Mouse (Mus musculus) CD8-positive naive resting alpha-beta T cell, adult 2 months (primary cell): ENCODE results near the gene Lrrtm4.

Source experiments
- DNase-seq, 2 experiments: peaks; one replicate each; pipeline ENCODE4 v3.0.0; 2022; ENCODE audit warnings: low read depth in 2 of 2, low spot score in 2 of 2

Gene Lrrtm4

DNA sequence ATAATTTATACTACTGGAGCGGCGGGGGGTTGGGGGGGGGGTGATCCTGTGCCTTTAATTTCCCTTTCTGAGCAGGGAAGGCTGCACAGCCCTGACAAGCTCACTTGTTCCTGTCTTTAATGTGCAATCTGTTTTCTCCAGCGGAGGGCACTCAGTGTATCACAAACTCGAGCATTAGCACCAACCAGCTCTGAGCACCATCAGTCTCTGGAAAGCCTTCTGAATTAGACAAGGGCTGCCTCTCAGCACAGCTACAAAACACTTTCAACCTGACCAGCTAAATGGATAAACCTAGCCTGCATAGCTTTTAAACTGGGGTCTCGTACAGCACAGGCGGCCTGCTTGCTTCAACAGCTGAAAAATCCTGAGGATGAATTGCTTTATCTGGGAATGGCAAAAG lies at the start of gene Lrrtm4:
Gene Lrrtm4, plus strand, starts transcription at position 113 of the 400 bp plus-strand sequence.
- DNase-seq: no peak

DNA sequence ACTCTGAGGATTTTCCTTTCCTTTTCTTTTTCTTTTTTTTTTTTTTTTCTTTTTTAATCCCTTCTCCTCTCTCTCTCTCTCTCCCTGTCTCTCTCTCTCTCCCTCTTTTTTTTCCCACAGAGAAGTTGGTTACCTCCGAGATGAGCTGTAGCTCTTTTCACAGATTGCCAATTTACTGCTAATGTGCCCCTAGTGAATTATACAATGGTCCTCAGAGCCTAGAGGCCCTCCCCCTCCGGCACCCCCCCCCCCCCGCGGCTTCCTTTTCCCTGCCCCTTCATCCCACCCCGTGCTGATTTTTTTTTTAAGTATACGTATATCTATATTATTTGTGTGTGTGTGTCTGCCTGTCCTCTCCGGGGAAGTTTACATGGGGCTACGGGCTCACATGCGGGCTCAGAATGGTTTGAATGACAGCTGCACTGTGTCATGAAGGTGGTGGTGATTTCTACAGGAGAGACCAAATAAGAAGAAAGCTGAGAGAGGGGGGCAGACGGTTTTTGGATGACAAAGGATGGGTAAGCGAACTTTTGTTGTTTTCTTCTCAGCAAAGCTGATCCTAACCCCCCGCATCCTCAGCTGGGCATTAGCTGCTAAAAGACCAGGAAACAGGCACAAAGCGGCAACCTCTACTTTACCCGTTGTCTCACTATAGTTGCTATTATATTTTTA lies 648 bp downstream of the Lrrtm4 start:
- no peak for DNase-seq

GRCm38 (mm10) chr6:80019861-80020230 lies 1.2 kb downstream of the Lrrtm4 start:
- DNase-seq: no peak

DNA sequence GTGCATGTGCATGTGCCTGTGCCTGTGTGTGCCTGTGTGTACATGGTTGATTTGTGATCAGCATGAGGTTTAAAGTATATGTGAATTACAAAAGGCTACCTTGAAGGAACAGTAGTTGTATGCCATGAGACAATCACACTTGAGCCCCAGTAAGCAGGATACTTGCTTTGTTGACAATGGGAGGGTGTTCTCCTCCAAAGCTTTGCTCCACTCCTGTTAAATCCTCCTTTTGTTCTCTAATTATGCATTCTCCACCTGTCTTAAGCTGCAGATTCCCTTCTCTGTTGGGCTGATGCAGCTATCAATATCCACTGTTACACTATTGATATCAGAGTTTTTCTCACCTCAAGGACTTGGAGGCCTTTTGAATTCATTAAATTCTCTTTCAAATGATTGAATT lies 38.2 kb downstream of the Lrrtm4 start:
- DNase-seq: no peak

DNA sequence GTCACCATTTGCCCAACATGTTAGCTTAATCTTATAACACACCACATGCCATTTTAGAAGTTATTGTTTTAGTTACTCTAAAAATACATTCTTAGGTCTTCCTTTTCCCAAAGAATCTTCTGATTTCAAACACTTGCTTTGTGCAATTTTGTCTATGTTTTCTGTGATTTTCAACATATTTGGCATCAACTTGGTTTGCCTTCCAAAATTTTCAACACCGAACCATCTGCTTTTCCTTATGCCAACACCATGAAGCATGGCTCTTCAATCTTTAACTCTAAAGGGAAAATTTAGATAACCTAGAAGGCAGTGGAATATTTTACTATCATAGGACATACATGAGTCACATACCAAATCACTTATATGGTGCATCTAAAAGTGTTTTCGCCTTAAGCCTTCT lies 59.3 kb downstream of the Lrrtm4 start:
- DNase-seq: no peak

DNA sequence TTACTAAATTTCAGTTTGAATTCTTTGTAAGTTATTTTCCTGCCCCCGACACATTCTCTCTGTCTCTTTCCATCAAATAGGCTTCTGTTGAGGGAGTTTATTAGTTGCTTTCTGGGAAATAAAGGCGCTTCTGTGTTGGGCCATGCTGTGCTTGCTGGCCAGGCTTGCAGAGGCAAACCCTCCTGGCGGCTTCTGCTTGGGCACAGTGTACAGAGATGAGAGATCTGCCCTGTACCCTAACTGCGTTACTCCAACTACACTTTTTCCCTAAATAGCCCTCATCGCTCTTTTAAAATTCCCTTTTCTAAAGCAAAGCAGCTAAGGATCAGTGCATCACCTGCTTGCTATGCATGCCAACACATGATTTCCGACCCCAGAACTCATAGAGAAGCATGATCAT lies 60.6 kb downstream of the Lrrtm4 start:
- no peak for DNase-seq

DNA sequence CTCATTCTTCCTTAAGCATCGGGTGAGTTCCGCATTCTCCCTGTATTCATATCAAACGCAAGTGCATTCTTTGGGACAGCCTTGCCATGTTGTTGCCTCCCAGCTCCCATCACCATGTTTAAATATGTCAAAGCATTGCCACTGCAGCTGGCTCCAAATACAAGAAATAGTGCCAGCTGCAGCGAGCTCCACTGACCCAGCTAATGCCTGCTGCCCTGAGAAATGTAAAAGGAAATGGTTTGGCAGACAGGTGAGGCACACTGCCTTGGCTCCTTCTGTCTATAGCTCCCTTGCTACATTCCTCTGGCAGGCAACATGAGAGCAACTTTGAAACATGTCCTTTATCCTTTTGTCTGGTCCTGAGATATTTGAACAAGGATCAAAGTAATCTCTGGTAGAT lies 76.2 kb downstream of the Lrrtm4 start:
- no peak for DNase-seq

DNA sequence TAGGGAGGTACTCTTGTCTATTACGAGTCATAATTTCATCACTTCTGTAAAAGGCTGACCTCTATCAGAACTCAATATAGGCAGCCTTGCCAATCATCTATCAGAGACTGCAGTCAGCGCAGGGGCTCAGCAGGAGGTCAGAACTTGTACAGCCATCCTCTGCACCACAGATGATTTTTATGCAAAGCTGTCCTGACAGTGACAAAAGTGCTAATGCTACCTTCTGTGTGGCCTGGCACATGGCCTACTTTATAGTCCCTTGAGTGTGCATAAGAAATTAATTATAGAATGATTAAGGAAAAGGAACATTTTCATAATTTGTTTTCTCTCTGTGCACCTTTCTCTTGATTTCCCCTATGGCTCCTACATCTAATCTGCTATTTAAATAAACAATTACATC lies 86.7 kb downstream of the Lrrtm4 start:
- no peak for DNase-seq

DNA sequence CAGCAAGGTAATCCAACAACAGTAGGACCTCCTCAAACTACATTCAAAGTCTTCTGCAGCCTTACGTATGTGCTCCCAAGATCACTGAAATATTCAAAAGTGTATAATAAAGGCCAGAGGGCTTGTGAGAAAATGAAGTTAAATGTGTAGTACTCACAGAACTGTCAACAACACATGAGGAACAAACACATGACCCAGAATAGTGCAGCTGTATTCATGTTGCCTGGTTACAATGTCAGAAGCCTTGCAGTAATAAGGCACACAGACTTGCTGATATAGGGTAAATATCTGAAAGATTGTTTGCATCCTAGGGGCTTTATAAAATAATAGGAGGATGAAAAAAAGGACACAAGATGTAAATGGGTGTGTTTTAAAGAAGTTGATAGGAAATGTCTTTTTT lies 87.2 kb downstream of the Lrrtm4 start:
- DNase-seq: no peak

GRCm38 (mm10) chr6:80126419-80126818 lies 107.7 kb downstream of the Lrrtm4 start:
- DNase-seq: no peak

GRCm38 (mm10) chr6:80162585-80162984 lies 143.9 kb downstream of the Lrrtm4 start:
- DNase-seq: no peak

DNA sequence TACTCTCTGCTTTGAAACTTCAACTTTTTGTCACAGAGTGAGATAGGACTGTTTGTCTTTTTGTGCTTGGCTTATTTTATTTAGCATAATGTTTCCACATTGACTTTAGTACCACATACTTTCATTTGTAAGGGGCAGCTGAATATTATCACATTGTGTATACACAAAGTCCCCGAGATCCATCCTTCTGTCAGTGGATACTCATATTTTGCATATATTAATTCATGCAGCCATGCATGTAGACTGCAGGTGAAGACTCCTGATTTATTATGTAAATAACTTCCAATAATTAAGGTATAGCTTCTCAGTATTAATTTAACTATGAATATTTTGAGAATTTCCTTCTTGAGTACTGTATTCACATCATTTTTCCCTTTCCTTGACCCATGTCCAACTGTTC lies 163.2 kb downstream of the Lrrtm4 start:
- no peak for DNase-seq

DNA sequence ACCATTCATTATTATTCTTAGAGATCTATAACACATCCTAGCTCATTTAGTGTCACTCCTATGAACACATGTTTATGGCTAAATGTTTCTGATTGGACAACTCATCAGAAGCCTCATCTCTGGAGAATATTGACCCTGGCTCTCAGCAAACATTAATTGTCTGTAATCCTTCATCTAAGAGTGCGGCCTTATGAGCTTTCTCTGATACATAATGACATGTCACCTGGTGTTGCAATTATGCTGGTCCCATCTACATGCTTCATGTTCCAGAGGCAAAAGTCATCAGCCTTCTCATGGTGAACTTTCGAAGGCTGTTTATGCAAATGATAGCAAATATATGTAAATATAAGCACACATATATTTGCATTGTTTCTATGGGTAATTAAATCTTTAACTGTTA lies 163.7 kb downstream of the Lrrtm4 start:
- DNase-seq: no peak

GRCm38 (mm10) chr6:80185489-80186113 lies 166.9 kb downstream of the Lrrtm4 start:
- no peak for DNase-seq

- DNase-seq: no peak
Measured at GRCm38 (mm10) chr6:80186791-80187190, 168.1 kb downstream of the Lrrtm4 start.

- no peak for DNase-seq
Measured at GRCm38 (mm10) chr6:80209476-80209875, 190.8 kb downstream of the Lrrtm4 start.

- DNase-seq: no peak
Measured at GRCm38 (mm10) chr6:80210281-80210680, 191.6 kb downstream of the Lrrtm4 start.

DNA sequence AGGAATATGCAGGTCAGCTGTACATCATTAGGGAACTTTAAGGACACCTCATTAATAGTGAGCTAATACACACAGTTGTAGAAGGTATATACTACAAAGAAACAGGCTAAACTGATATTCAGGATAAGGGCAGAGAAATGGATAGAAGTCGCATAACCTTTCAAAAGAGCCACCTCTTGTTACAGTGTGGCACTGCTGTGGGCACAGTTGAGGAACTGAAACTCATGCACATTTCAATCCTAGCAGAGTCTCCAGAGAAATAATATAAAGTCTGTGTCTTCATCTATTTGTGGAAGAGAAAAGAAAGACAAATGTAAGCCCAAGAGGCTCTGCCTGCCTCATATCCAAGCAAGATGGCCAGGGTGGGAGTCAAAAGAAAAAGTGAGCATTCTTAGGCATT lies 242.9 kb downstream of the Lrrtm4 start:
- DNase-seq: no peak

DNA sequence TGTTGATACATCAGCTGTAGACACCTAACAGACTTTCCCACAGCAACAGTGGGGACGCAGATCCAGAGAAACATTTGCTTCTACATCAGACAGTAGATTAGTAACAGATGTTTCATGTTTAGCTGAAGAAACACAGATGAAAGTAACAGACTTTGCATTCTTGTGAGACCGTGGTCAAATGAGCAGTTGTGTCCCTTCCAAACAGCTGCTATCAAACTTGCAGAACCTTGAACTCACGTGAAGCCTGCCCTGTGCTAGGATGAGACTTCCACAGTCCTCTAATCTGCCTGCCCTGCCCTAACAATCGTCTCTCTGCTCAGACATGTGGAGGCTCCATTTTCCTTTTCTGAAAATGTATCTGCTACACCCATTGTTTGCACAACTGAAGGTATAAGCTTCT lies 245.3 kb downstream of the Lrrtm4 start:
- no peak for DNase-seq

DNA sequence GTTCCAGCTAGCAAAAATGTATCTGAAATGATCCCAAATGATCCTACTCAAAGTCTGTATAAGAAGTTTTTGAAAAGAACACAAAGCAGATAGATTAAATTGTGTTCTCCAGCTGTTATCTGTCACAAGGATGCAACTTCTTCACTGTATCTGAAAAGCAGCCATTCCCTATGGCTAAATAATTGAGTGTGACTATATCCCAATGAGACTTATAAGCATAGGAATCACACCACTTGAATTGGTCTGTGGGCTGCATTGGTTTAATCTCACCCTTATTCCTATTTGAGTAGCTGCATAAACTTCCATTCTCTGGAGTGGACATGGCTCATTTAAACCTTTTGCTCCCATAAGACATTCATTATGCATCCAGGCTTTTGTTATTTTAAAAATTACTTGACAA lies 245.9 kb downstream of the Lrrtm4 start:
- DNase-seq: no peak

- DNase-seq: no peak
Measured at GRCm38 (mm10) chr6:80265746-80266145, 247.1 kb downstream of the Lrrtm4 start.

- no peak for DNase-seq
Measured at GRCm38 (mm10) chr6:80286968-80287367, 268.3 kb downstream of the Lrrtm4 start.

DNA sequence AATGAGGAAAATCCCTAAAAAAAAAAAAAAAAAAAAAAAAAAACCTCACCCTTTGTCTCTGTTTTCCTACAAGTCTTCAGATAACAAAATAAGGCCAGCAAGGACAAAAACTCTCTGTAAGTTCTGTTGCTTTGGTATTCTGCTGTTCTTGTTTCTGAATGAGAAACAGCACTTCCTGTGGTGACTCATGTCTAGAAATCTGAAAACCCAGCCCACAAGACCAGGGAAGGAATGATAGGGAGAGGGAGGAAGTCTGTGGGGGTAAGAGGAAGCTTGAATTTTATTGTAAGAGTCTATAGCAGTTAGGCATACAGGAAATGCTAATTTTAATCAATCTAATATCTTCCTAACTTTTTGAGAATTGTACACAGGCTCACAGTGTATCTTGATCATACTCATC lies 283.2 kb downstream of the Lrrtm4 start:
- no peak for DNase-seq
